Mouse (Mus musculus) T-helper 1 cell (primary cell): ENCODE data around the gene Zscan2.

ENCODE experiments used
- in situ Hi-C: fragments of 300-600 bp; cut with MboI, MseI; formaldehyde crosslinking; loops from one replicate; pipeline ENCODE4 v1.15.1; 2025; ENCODE audit warnings: high pct_unique_total_duplicates

Gene Zscan2

DNA sequence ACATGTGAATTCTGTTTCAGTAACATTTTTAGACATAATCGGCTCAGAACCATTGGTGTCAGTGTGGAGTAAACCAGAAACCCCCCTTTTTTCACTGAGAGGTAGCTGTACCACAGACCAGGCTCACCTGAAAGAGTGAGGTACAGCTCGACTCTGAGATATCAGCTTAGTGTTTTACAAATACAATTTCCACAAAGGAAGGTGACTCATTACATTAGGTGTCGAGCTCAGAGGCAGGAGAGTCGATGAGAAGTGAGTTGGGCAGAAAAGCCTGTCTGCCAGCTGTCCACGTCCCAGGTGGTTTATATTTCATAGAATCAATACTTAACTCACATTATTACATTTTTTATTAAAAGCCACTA is 58.9 kb downstream of the Zscan2 start:
- in situ Hi-C loops, result no loop called here

DNA sequence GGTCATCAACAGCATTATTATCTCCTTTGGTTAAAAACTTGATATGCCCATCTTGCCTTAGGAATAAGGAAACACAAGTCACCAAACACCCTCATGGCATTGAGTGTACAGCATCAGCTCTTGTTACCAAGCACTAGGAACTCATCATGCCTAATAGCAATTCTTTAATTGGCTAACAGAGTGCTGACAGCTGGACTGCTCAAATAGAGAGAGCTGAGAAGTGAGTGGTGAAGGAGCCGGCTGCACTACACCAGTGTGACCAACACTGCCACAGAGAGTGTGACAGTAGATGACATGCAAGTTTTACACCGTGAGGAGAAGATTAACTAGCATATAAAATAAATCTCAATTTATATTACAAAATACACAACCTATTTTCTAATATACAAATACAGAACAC is 62.4 kb downstream of the Zscan2 start:
- in situ Hi-C loops, result no loop called here
